Mouse (Mus musculus): ENCODE measurements around the gene Bmp2k.
A peak's percentile ranks its signal among the peaks of the same experiment; 100 is the strongest.

Gene Bmp2k

GRCm38 (mm10) chr5:97111207-97111910 lies 113.9 kb downstream of the Bmp2k start, which contains the start of gene Paqr3:
TSS of gene Paqr3 (minus strand) at chr5:97111596.
- DNase-seq, result peak; percentile 99

- DNase-seq, result no peak
These were observed 127.5 kb downstream of the Bmp2k start for GRCm38 (mm10) chr5:97124977-97125376.

- no peak for DNase-seq
These were observed 128.0 kb downstream of the Bmp2k start for GRCm38 (mm10) chr5:97125459-97125970.

GRCm38 (mm10) chr5:97126005-97126404 lies 128.5 kb downstream of the Bmp2k start:
- peak; percentile 45 for DNase-seq

- no peak for DNase-seq
These were observed 129.8 kb downstream of the Bmp2k start for GRCm38 (mm10) chr5:97127284-97127683.

GRCm38 (mm10) chr5:97128242-97129226 lies 131.0 kb downstream of the Bmp2k start:
- peak; percentile 73 for DNase-seq

- no peak for DNase-seq
These were observed 132.1 kb downstream of the Bmp2k start for GRCm38 (mm10) chr5:97129589-97129988.

- no peak for DNase-seq
These were observed 137.8 kb downstream of the Bmp2k start for GRCm38 (mm10) chr5:97135331-97135730.
